Mouse (Mus musculus) forebrain, embryonic 15.5 days (tissue): ENCODE data around the gene Rad50. TPM values are rescaled to one million over a fixed set of nuclear protein-coding genes. Genes with fewer than 3 reads are reported as not detected.

Experiments used
- ATAC-seq: fragments of 200-750 bp; cut with Nextera tagmentation; replicated peaks from 2 replicates; pipeline ENCODE4 v1.8.0; 2017; ENCODE audit warnings: mild to moderate bottlenecking, moderate TSS enrichment, moderate library complexity
- H3K27ac ChIP-seq: fragments of 300-500 bp; sonication (generic); replicated peaks from 2 replicates; pipeline ENCODE4 v1.5.1; 2015; ENCODE audit warnings: mild to moderate bottlenecking, inconsistent platforms
- H3K27me3 ChIP-seq: fragments of 300-500 bp; sonication (generic); 2 replicates; pipeline ENCODE4 v1.6.1; 2015; ENCODE audit warnings: inconsistent platforms
- H3K36me3 ChIP-seq: fragments of 300-500 bp; sonication (generic); 2 replicates; pipeline ENCODE4 v1.6.1; 2015; ENCODE audit warnings: mild to moderate bottlenecking, inconsistent platforms
- H3K4me1 ChIP-seq: fragments of 300-500 bp; sonication (generic); 2 replicates; pipeline ENCODE4 v1.6.1; 2015; ENCODE audit warnings: inconsistent platforms
- H3K4me2 ChIP-seq: fragments of 300-500 bp; sonication (generic); replicated peaks from 2 replicates; pipeline ENCODE4 v1.6.1; 2015; ENCODE audit warnings: mild to moderate bottlenecking, inconsistent platforms
- H3K4me3 ChIP-seq: fragments of 300-500 bp; sonication (generic); 2 replicates; pipeline ENCODE4 v1.5.1; 2015; ENCODE audit warnings: mild to moderate bottlenecking, inconsistent platforms
- H3K9ac ChIP-seq: fragments of 300-500 bp; sonication (generic); replicated peaks from 2 replicates; pipeline ENCODE4 v1.6.1; 2015; ENCODE audit warnings: mild to moderate bottlenecking, inconsistent platforms
- H3K9me3 ChIP-seq: fragments of 300-500 bp; sonication (generic); 2 replicates; pipeline ENCODE4 v1.6.1; 2016; ENCODE audit warnings: inconsistent platforms
- WGBS: fragments of 180-500 bp; shearing (Covaris S2); methylation state at CpG from one replicate; pipeline ENCODE4 v1.1.7; 2015; ENCODE audit warnings: mixed read lengths; 5-methylcytosine and 5-hydroxymethylcytosine counted together
- polyA plus RNA-seq: library from polyadenylated mRNA; unstranded; fragments of >200 nt; fragmentation: Nextera tagmentation; extraction: Ambion mirVana; gene quantifications from 2 replicates; pipeline ENCODE4 v1.2.1, GENCODE M21; 2015

The Rad50 gene
- polyA plus RNA-seq, 1 experiment from 2014 or later = 15.2 TPM

- 93% methylated on average over 3 of the region's 3 CpGs for WGBS
- peaks cover 5% of the 10 kb centered on the region for H3K4me1 ChIP-seq
- no peak overlapping the region for H3K9ac ChIP-seq
- no peak overlapping the region for H3K4me2 ChIP-seq
- no peak overlapping the region for H3K4me3 ChIP-seq
- no peak for ATAC-seq
- H3K9me3 ChIP-seq = no peaks in the 10 kb centered on the region
- H3K36me3 ChIP-seq = no peaks in the 10 kb centered on the region
- H3K27ac ChIP-seq = no peak overlapping the region
- H3K27me3 ChIP-seq = no peaks in the 10 kb centered on the region
Observed at GRCm38 (mm10) chr11:53609672-53610071, 97.4 kb downstream of the Rad50 start.

- Histone ChIP-seq H3K4me1 (peaks cover 5% of the 10 kb centered on the region), H3K36me3 (no peaks in the 10 kb centered on the region), H3K4me2 (no peak overlapping the region), H3K27me3 (no peaks in the 10 kb centered on the region), H3K27ac (no peak overlapping the region), H3K4me3 (no peak overlapping the region), H3K9ac (no peak overlapping the region), H3K9me3 (no peaks in the 10 kb centered on the region)
- no peak for ATAC-seq
- 83% methylated on average over 6 of the region's 6 CpGs for WGBS
Observed at GRCm38 (mm10) chr11:53609231-53609630, 97.9 kb downstream of the Rad50 start.

GRCm38 (mm10) chr11:53605609-53606008, 101.5 kb downstream of the Rad50 start:
- Histone ChIP-seq H3K36me3 (peaks cover 20% of the 10 kb centered on the region), H3K9ac (no peak overlapping the region), H3K27ac (no peak overlapping the region), H3K27me3 (no peaks in the 10 kb centered on the region), H3K4me1 (peaks cover 5% of the 10 kb centered on the region), H3K4me3 (no peak overlapping the region), H3K4me2 (no peak overlapping the region), H3K9me3 (no peaks in the 10 kb centered on the region)
- ATAC-seq = no peak
- WGBS = 7% methylated on average over 12 of the region's 12 CpGs

- Histone ChIP-seq H3K27ac (no peak overlapping the region), H3K4me1 (peaks cover 5% of the 10 kb centered on the region), H3K9ac (no peak overlapping the region), H3K36me3 (peaks cover 26% of the 10 kb centered on the region), H3K4me2 (no peak overlapping the region), H3K9me3 (no peaks in the 10 kb centered on the region), H3K4me3 (no peak overlapping the region), H3K27me3 (no peaks in the 10 kb centered on the region)
- WGBS = 94% methylated on average over 3 of the region's 3 CpGs
- no peak for ATAC-seq
Observed at GRCm38 (mm10) chr11:53604983-53605382, 102.1 kb downstream of the Rad50 start.

Other genes with a start within 250 kb of the Rad50 start
- gene Gm9837, start 236.8 kb downstream of the Rad50 start, polyA plus RNA-seq = not detected in 2 replicates
- gene Gm9945, start 227.2 kb downstream of the Rad50 start, polyA plus RNA-seq = 0.50 TPM in 1 of 2 replicates, not detected in the other
- 1.8 and 1.9 TPM in 2 replicates for gene Sowaha, start 227.0 kb downstream of the Rad50 start, polyA plus RNA-seq
- 21.6 and 23.1 TPM in 2 replicates for gene Sept8, start 188.1 kb downstream of the Rad50 start, polyA plus RNA-seq
- gene Kif3a, start 139.9 kb downstream of the Rad50 start, polyA plus RNA-seq = 262 and 280 TPM in 2 replicates
- gene Il4, start 88.7 kb downstream of the Rad50 start, polyA plus RNA-seq = 3.9 and 4.3 TPM in 2 replicates
- not detected in 2 replicates for gene Il13, start 72.6 kb downstream of the Rad50 start, polyA plus RNA-seq
- gene Il5, start 13.5 kb upstream of the Rad50 start, polyA plus RNA-seq = not detected in 2 replicates
- 2.9 and 3.3 TPM in 2 replicates for gene Irf1, start 62.7 kb upstream of the Rad50 start, polyA plus RNA-seq
- gene Gm17334, start 65.9 kb upstream of the Rad50 start, polyA plus RNA-seq = not detected in 2 replicates
- gene Gm12216, start 151.9 kb upstream of the Rad50 start, polyA plus RNA-seq = 0.28 TPM in 1 of 2 replicates, not detected in the other
- 10.2 and 10.9 TPM in 2 replicates for gene Slc22a5, start 184.3 kb upstream of the Rad50 start, polyA plus RNA-seq